Mouse (Mus musculus) spleen, postnatal 10 days (tissue): ENCODE data around the gene Tpsb2.
A peak's percentile ranks its signal among the peaks of the same experiment; 100 is the strongest.

ENCODE experiments used
- DNase-seq, 2 experiments: peaks; one replicate each; pipeline ENCODE4 v3.0.0; 2021 to 2022; ENCODE audit warnings: low spot score in 2 of 2

The Tpsb2 gene

GRCm38 (mm10) chr17:25366005-25366404 lies at the start of gene Tpsb2:
Gene Tpsb2 (plus strand): TSS chr17:25366305.
- no peak for DNase-seq

GRCm38 (mm10) chr17:25318354-25318753 lies 47.8 kb upstream of the Tpsb2 start, which contains the start of gene Prss29:
Gene Prss29 (plus strand): TSS chr17:25318654.
- no peak for DNase-seq

- no peak for DNase-seq
Observed at GRCm38 (mm10) chr17:25320819-25321218, 45.3 kb upstream of the Tpsb2 start.

GRCm38 (mm10) chr17:25322930-25323329 lies 43.2 kb upstream of the Tpsb2 start:
- DNase-seq, result no peak

GRCm38 (mm10) chr17:25332321-25332720 lies 33.8 kb upstream of the Tpsb2 start:
- DNase-seq, result no peak

- peak; percentile 36 to 70 for DNase-seq
Observed at GRCm38 (mm10) chr17:25333943-25334342, 32.2 kb upstream of the Tpsb2 start.

- DNase-seq, result no peak
Observed at GRCm38 (mm10) chr17:25338218-25338617, 27.9 kb upstream of the Tpsb2 start.

GRCm38 (mm10) chr17:25340003-25340402 lies 26.1 kb upstream of the Tpsb2 start:
- no peak for DNase-seq

GRCm38 (mm10) chr17:25341490-25341889 lies 24.6 kb upstream of the Tpsb2 start:
- no peak for DNase-seq

- DNase-seq, result no peak
Observed at GRCm38 (mm10) chr17:25345462-25345861, 20.6 kb upstream of the Tpsb2 start, which contains the start of gene Tpsab1. Gene Tpsab1 (minus strand): TSS chr17:25345562.

GRCm38 (mm10) chr17:25361291-25361690 lies 4.8 kb upstream of the Tpsb2 start:
- DNase-seq, result no peak

GRCm38 (mm10) chr17:25363726-25364125 lies 2.4 kb upstream of the Tpsb2 start:
- peak; percentile 23 to 62 for DNase-seq

GRCm38 (mm10) chr17:25368973-25369372 lies 2.9 kb downstream of the Tpsb2 start, which contains the start of gene Tpsg1:
Gene Tpsg1 (plus strand): TSS chr17:25369273.
- DNase-seq, result no peak

GRCm38 (mm10) chr17:25372491-25372890 lies 6.4 kb downstream of the Tpsb2 start:
- no peak for DNase-seq

GRCm38 (mm10) chr17:25374011-25374410 lies 7.9 kb downstream of the Tpsb2 start:
- no peak for DNase-seq

GRCm38 (mm10) chr17:25394526-25394925 lies 28.4 kb downstream of the Tpsb2 start:
- no peak for DNase-seq

GRCm38 (mm10) chr17:25397804-25398519 lies 31.9 kb downstream of the Tpsb2 start:
- peak; percentile 58 to 81 for DNase-seq

GRCm38 (mm10) chr17:25398520-25398838 lies 32.4 kb downstream of the Tpsb2 start:
- DNase-seq, result no peak

GRCm38 (mm10) chr17:25400443-25400842 lies 34.3 kb downstream of the Tpsb2 start:
- DNase-seq, result peak; percentile 22 to 63

- DNase-seq, result no peak
Observed at GRCm38 (mm10) chr17:25401491-25401890, 35.4 kb downstream of the Tpsb2 start.

GRCm38 (mm10) chr17:25402224-25402623 lies 36.1 kb downstream of the Tpsb2 start:
- no peak for DNase-seq

- DNase-seq, result no peak
Observed at GRCm38 (mm10) chr17:25404190-25404589, 38.1 kb downstream of the Tpsb2 start.

GRCm38 (mm10) chr17:25405224-25405895 lies 39.3 kb downstream of the Tpsb2 start:
- no peak for DNase-seq
